Mouse (Mus musculus): ENCODE measurements around the gene Pfn3. TPM values are rescaled to one million over a fixed set of nuclear protein-coding genes. Genes with fewer than 3 reads are reported as not detected.

Pfn3 gene
- polyA plus RNA-seq, 1 experiment from 2014 or later = not detected

- Histone ChIP-seq H3K4me3 (ENCODE audit: low read depth, low read length) (no peak overlapping the region), H3K9ac (ENCODE audit: low read depth, low read length) (no peak overlapping the region), H3K4me1 (replicated peaks; ENCODE audit: control insufficient read depth, insufficient read depth, low read length) (peaks cover 3% of the 10 kb centered on the region; the same call in 1 of the 2 replicates), H3K36me3 (ENCODE audit: control insufficient read depth, insufficient read depth, low read length) (no peaks in the 10 kb centered on the region), H3K9me3 (ENCODE audit: control insufficient read depth, low read length) (no peaks in the 10 kb centered on the region), H3K27me3 (ENCODE audit: control insufficient read depth, insufficient read depth, low read length) (peaks cover 40% of the 10 kb centered on the region), H3K27ac (ENCODE audit: low read depth, low read length) (no peak overlapping the region), H3K4me2 (replicated peaks; ENCODE audit: low read depth, low read length) (no peak overlapping the region; the same call in 1 of the 2 replicates)
- ATAC-seq (ENCODE audit: low FRiP score) (0 out of 2 replicates have a peak, but pooled peaks have one; percentile 40), DNase-seq (ENCODE audit: low spot score) (no peak)
- WGBS = 30% methylated on average over 51 of the region's 51 CpGs
These were observed 5.2 kb upstream of the Pfn3 start for GRCm38 (mm10) chr13:55420018-55420932.

DNA sequence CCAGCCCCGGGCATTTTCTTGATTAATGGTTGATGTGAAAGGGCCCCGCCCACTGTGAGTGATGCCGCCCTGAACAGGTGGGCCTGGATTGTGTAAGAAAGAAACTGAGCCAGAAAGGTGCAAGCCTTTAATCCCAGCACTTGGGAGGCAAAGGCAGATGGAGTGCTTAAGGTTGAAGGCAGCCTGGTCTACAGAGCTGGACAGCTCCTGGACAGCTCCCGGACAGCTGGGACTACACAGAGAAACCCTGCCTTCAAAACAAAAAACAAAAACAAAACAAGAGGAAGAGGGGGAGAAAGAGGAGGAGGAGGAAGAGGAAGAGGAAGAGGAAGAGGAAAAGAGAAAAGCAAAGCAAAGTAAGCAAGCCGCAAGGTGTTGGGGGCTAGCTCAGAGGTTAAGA lies 4.1 kb upstream of the Pfn3 start:
- Histone ChIP-seq H3K9ac (ENCODE audit: low read depth, low read length) (no peak overlapping the region), H3K27ac (ENCODE audit: low read depth, low read length) (no peak overlapping the region), H3K4me1 (replicated peaks; ENCODE audit: control insufficient read depth, insufficient read depth, low read length) (peaks cover 3% of the 10 kb centered on the region; the same call in 1 of the 2 replicates), H3K9me3 (ENCODE audit: control insufficient read depth, low read length) (no peaks in the 10 kb centered on the region), H3K4me2 (replicated peaks; ENCODE audit: low read depth, low read length) (no peak overlapping the region), H3K36me3 (ENCODE audit: control insufficient read depth, insufficient read depth, low read length) (no peaks in the 10 kb centered on the region), H3K27me3 (ENCODE audit: control insufficient read depth, insufficient read depth, low read length) (peaks cover 45% of the 10 kb centered on the region), H3K4me3 (ENCODE audit: low read depth, low read length) (no peak overlapping the region)
- 88% methylated on average over 5 of the region's 5 CpGs for WGBS
- DNase-seq (ENCODE audit: low spot score) (no peak), ATAC-seq (ENCODE audit: low FRiP score) (no peak)

GRCm38 (mm10) chr13:55418004-55418403 lies 3.0 kb upstream of the Pfn3 start:
- H3K27me3 ChIP-seq (ENCODE audit: control insufficient read depth, insufficient read depth, low read length) = peaks cover 45% of the 10 kb centered on the region
- H3K4me1 ChIP-seq (replicated peaks; ENCODE audit: control insufficient read depth, insufficient read depth, low read length) = peaks cover 3% of the 10 kb centered on the region; the same call in 1 of the 2 replicates
- 0 out of 2 replicates have a peak overlapping the region, but pooled peaks have one; percentile 19 for H3K9ac ChIP-seq (ENCODE audit: low read depth, low read length)
- ATAC-seq (ENCODE audit: low FRiP score) (peak; percentile 71; the same call in 1 of the 2 replicates), DNase-seq (ENCODE audit: low spot score) (peak; percentile 90)
- H3K9me3 ChIP-seq (ENCODE audit: control insufficient read depth, low read length) = no peaks in the 10 kb centered on the region
- 12% methylated on average over 12 of the region's 12 CpGs for WGBS
- no peak overlapping the region for H3K27ac ChIP-seq (ENCODE audit: low read depth, low read length)
- no peaks in the 10 kb centered on the region for H3K36me3 ChIP-seq (ENCODE audit: control insufficient read depth, insufficient read depth, low read length)
- H3K4me2 ChIP-seq (replicated peaks; ENCODE audit: low read depth, low read length) = 0 out of 2 replicates have a peak overlapping the region, but pooled peaks have one; percentile 17
- H3K4me3 ChIP-seq (ENCODE audit: low read depth, low read length) = no peak overlapping the region

DNA sequence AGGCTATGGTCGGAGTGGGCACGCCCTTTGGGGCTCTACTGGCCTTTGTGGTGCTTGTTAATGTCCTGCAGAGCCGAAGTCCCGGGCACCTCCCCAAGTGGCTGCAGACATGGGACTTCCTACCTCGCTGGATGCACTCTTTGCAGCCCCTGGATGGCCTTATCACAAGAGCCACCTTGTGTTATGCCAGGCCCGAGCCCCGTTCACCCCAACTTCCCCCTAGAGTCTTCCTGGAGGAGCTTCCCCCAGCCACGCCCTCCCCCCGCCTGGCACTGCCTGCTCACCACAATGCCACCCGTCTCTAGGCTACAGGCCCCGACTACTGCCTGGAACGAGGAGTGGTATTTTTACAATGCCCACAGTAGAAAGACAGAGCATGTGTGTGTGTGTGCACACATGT lies 1.7 kb downstream of the Pfn3 start:
- Histone ChIP-seq H3K9ac (ENCODE audit: low read depth, low read length) (no peak overlapping the region), H3K9me3 (ENCODE audit: control insufficient read depth, low read length) (no peaks in the 10 kb centered on the region), H3K4me1 (replicated peaks; ENCODE audit: control insufficient read depth, insufficient read depth, low read length) (no peaks in the 10 kb centered on the region), H3K27ac (ENCODE audit: low read depth, low read length) (no peak overlapping the region), H3K36me3 (ENCODE audit: control insufficient read depth, insufficient read depth, low read length) (no peaks in the 10 kb centered on the region), H3K27me3 (ENCODE audit: control insufficient read depth, insufficient read depth, low read length) (peaks cover 11% of the 10 kb centered on the region; the same call in 1 of the 2 replicates), H3K4me2 (replicated peaks; ENCODE audit: low read depth, low read length) (no peak overlapping the region), H3K4me3 (ENCODE audit: low read depth, low read length) (no peak overlapping the region)
- WGBS = 81% methylated on average over 12 of the region's 12 CpGs
- DNase-seq (ENCODE audit: low spot score) (no peak), ATAC-seq (ENCODE audit: low FRiP score) (no peak)

DNA sequence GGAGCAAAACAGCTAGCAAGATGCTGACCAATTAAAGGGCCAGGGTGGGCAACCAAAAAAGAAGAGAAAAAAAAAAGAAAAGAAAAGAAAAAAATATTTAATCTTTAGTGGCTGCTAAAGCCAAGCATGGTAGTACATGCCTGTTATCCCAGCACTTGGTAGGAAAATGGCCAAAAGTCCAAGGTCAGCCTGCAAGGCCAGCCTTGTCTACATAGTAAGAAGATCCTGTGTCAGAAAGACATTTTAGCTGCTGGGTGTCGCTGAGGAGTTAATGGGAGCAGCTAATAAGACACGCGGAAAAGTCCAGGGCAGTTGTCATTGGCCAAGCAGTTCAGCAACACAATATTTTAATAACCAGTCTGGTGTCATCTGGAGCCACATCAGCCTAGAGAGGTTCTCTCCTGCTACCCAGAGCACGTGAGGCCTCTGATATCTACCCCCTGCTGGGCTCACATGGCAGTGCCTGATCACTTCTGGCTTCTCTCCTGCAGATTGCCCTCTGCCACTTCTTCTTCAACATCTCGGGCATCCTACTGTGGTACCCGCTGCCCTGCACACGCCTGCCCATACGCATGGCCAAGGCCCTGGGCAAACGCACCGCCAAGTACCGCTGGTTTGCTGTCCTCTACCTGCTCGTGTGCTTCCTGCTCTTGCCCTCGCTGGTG lies 2.3 kb downstream of the Pfn3 start:
- Histone ChIP-seq H3K4me2 (replicated peaks; ENCODE audit: low read depth, low read length) (no peak overlapping the region), H3K27ac (ENCODE audit: low read depth, low read length) (no peak overlapping the region), H3K9me3 (ENCODE audit: control insufficient read depth, low read length) (no peaks in the 10 kb centered on the region), H3K36me3 (ENCODE audit: control insufficient read depth, insufficient read depth, low read length) (no peaks in the 10 kb centered on the region), H3K4me1 (replicated peaks; ENCODE audit: control insufficient read depth, insufficient read depth, low read length) (no peaks in the 10 kb centered on the region), H3K27me3 (ENCODE audit: control insufficient read depth, insufficient read depth, low read length) (peaks cover 9% of the 10 kb centered on the region; the same call in 1 of the 2 replicates), H3K4me3 (ENCODE audit: low read depth, low read length) (no peak overlapping the region), H3K9ac (ENCODE audit: low read depth, low read length) (no peak overlapping the region)
- ATAC-seq (ENCODE audit: low FRiP score) = no peak
- 85% methylated on average over 13 of the region's 13 CpGs for WGBS
- no peak for DNase-seq (ENCODE audit: low spot score)

DNA sequence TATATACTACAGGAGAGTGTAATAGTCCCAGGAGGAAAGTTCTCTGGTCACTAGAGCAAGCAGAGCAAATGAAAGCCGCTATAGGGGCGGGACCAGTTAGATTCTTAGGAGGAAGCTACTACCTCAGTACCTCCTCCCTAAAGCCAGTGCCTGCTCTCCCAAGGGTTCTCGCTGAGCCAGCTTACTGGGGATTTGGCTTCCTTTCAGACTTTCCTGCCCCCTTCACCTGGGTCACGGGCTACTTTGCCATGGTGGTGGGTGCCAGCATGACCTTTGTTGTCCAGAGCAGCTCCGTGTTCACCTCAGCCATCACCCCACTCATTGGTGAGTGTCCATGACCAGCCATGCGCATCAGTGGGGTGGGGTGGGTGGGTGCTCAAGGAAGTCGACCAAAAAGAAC lies 3.2 kb downstream of the Pfn3 start:
- Histone ChIP-seq H3K27me3 (ENCODE audit: control insufficient read depth, insufficient read depth, low read length) (peaks cover 5% of the 10 kb centered on the region; the same call in 1 of the 2 replicates), H3K4me3 (ENCODE audit: low read depth, low read length) (no peak overlapping the region), H3K4me1 (replicated peaks; ENCODE audit: control insufficient read depth, insufficient read depth, low read length) (no peaks in the 10 kb centered on the region), H3K27ac (ENCODE audit: low read depth, low read length) (no peak overlapping the region), H3K9ac (ENCODE audit: low read depth, low read length) (no peak overlapping the region), H3K9me3 (ENCODE audit: control insufficient read depth, low read length) (no peaks in the 10 kb centered on the region), H3K4me2 (replicated peaks; ENCODE audit: low read depth, low read length) (no peak overlapping the region), H3K36me3 (ENCODE audit: control insufficient read depth, insufficient read depth, low read length) (no peaks in the 10 kb centered on the region)
- no peak for ATAC-seq (ENCODE audit: low FRiP score)
- WGBS = 70% methylated on average over 7 of the region's 7 CpGs
- DNase-seq (ENCODE audit: low spot score) = no peak

GRCm38 (mm10) chr13:55408546-55409120 lies 6.4 kb downstream of the Pfn3 start:
- Histone ChIP-seq H3K27ac (ENCODE audit: low read depth, low read length) (no peak overlapping the region), H3K9me3 (ENCODE audit: control insufficient read depth, low read length) (no peaks in the 10 kb centered on the region), H3K4me1 (replicated peaks; ENCODE audit: control insufficient read depth, insufficient read depth, low read length) (0 out of 2 replicates have a peak, but pooled peaks cover 2% of the 10 kb centered on the region), H3K36me3 (ENCODE audit: control insufficient read depth, insufficient read depth, low read length) (no peaks in the 10 kb centered on the region), H3K27me3 (ENCODE audit: control insufficient read depth, insufficient read depth, low read length) (no peaks in the 10 kb centered on the region), H3K9ac (ENCODE audit: low read depth, low read length) (no peak overlapping the region), H3K4me3 (ENCODE audit: low read depth, low read length) (no peak overlapping the region), H3K4me2 (replicated peaks; ENCODE audit: low read depth, low read length) (no peak overlapping the region)
- ATAC-seq (ENCODE audit: low FRiP score) (no peak), DNase-seq (ENCODE audit: low spot score) (no peak)
- WGBS = 86% methylated on average over 19 of the region's 19 CpGs

DNA sequence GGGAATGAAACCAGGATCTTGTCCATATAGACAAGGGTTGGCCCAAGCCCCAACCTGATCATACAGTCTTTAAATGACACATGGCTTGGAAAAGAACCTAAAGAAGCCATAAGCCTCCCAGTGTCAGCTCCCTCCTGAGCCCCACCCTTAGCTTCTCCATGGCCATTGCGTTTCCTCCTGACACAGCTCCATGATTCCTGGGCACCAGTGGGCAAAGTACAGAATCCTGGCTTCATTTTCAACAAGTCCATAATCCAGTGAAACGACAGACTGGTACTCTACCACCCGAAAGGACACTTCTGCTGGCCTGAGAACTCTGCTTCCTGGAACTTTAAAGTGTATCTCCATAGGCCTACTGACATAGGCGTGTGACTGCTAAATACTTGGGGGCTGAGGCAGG lies 7.7 kb downstream of the Pfn3 start:
- Histone ChIP-seq H3K9me3 (ENCODE audit: control insufficient read depth, low read length) (no peaks in the 10 kb centered on the region), H3K4me3 (ENCODE audit: low read depth, low read length) (no peak overlapping the region), H3K9ac (ENCODE audit: low read depth, low read length) (no peak overlapping the region), H3K4me2 (replicated peaks; ENCODE audit: low read depth, low read length) (no peak overlapping the region), H3K27ac (ENCODE audit: low read depth, low read length) (no peak overlapping the region), H3K27me3 (ENCODE audit: control insufficient read depth, insufficient read depth, low read length) (no peaks in the 10 kb centered on the region), H3K36me3 (ENCODE audit: control insufficient read depth, insufficient read depth, low read length) (no peaks in the 10 kb centered on the region), H3K4me1 (replicated peaks; ENCODE audit: control insufficient read depth, insufficient read depth, low read length) (0 out of 2 replicates have a peak, but pooled peaks cover 2% of the 10 kb centered on the region)
- no peak for ATAC-seq (ENCODE audit: low FRiP score)
- DNase-seq (ENCODE audit: low spot score) = no peak
- WGBS = 88% methylated on average over 4 of the region's 4 CpGs
